Mouse (Mus musculus): Measurements from ENCODE around the gene Hist1h3c.

GRCm38 (mm10) chr13:23725213-23725612 is 20.2 kb downstream of the Hist1h3c start:
- TF ChIP-seq CEBPB (IDR thresholded peaks at IDR 0.05; ENCODE audit: insufficient read depth, poor library complexity, severe bottlenecking) (no peak), REST (IDR thresholded peaks at IDR 0.05; ENCODE audit: insufficient read depth, insufficient read length) (no peak), TCF3 (IDR thresholded peaks at IDR 0.05; ENCODE audit: insufficient read length, low read depth) (no peak)

All from myocyte (in vitro differentiated cells).